Mouse (Mus musculus) stomach, postnatal 0 days (tissue): ENCODE measurements at regions not wholly inside any gene's neighbourhood (a gene's known extent, or its start where the extent isn't known, plus 50 kb on each side); places are given as distances from the start of the nearest gene placed in this dataset.

ENCODE experiments used
- CTCF ChIP-seq: IDR thresholded peaks from 2 replicates; pipeline ENCODE4 v1.5.1; 2016; ENCODE audit warnings: antibody characterized with exemption, low read depth, mild to moderate bottlenecking, moderate library complexity
- EP300 ChIP-seq: optimal IDR thresholded peaks from 2 replicates; pipeline ENCODE3; 2016; ENCODE audit warnings: antibody characterized with exemption

GRCm38 (mm10) chr17:51936071-51936470 lies 103.0 kb upstream of the Satb1 start:
- TF ChIP-seq CTCF (no peak), EP300 (no peak)
